Mouse (Mus musculus): ENCODE measurements around the gene Hp1bp3. TPM values are rescaled to one million over a fixed set of nuclear protein-coding genes. Genes with fewer than 3 reads are reported as not detected.
A peak's percentile ranks its signal among the peaks of the same experiment; 100 is the strongest.

Gene Hp1bp3
- total RNA-seq, 2 experiments from 2014 or later, result 167 to 170 TPM

GRCm38 (mm10) chr4:138220761-138221160, 4.7 kb downstream of the Hp1bp3 start:
- DNase-seq (ENCODE audit: extremely low spot score in 1 of 2, low spot score in 1 of 2), result no peak

GRCm38 (mm10) chr4:138221406-138221805, 5.3 kb downstream of the Hp1bp3 start:
- no peak for DNase-seq (ENCODE audit: extremely low spot score in 1 of 2, low spot score in 1 of 2)

DNA sequence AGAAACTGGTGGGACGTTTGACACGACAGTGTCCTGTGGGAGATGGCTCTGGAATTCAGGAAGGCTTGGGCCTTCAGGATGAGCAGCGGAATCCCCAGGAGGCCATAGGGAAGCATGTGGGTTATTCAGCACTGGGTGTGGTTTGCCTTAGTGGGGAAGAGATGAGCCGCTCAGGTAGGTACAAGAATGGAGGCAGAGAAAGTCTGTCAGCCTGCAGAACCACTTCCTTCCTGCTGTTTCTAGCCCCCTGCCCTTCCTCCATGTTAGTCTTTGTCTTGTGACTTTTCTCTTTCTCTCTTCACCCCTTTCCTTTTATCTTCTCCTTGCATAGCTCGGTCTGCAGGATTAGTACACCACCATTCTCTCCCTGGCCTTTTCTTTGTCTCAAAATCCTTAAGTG, 6.3 kb downstream of the Hp1bp3 start:
- no peak for DNase-seq (ENCODE audit: extremely low spot score in 1 of 2, low spot score in 1 of 2)

- DNase-seq (ENCODE audit: extremely low spot score in 1 of 2, low spot score in 1 of 2), result no peak
Observed at GRCm38 (mm10) chr4:138223623-138224022, 7.5 kb downstream of the Hp1bp3 start.

GRCm38 (mm10) chr4:138246756-138247665, 30.9 kb downstream of the Hp1bp3 start:
- DNase-seq (ENCODE audit: extremely low spot score in 1 of 2, low spot score in 1 of 2), result peak; percentile 42 to 44

DNA sequence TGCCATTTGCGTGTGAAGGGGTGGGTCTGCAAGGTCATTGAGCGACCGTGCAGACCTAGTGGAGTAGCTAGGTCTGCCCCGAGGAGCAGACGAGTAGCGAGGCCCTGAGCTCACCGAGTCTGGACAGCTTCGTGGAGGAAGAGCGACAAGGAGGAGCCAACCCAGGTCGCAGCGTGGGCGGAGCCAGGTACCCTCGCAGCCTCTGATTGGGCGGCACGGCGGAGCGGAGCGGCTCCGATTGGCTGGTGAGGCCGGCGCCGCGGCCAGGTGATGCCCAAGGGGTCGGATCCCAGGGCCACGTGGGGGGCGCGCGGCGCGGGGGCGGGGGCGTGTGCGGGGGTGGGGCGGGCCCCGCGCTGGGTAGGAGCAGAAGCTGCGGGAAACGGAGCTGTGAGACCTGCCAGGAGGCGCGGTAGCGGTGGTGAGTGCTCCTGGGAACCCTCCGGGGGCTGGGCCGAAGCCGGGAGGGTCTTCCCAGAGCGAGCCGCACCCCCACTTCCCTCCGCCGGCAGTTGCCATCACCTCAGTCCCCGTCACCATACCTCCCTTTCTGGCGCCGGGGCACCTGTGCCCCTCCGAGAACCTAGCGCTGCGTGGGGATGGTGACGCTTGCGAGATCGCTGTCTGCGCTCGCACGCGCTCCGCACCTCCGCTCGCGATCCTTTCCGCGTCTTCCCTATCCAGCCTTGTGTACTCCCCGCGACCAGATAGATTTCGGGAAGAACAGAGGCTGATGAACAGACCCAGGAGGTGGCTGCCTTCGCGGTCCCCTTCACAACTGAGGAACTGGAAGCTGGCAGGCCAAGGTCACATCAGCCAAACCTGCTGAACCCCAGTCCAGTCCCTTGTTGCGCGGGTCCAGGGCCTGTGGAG, 34.2 kb downstream of the Hp1bp3 start, which contains the start of the genes Sh2d5 and Kif17:
Gene Sh2d5, plus strand, starts transcription at position 316 of the 873 bp plus-strand sequence.
Gene Kif17, plus strand, starts transcription at position 348 of the 873 bp plus-strand sequence.
- DNase-seq (ENCODE audit: extremely low spot score in 1 of 2, low spot score in 1 of 2), result peak; percentile 78 to 80

- peak in 1 of 2 experiments; percentile 23 for DNase-seq (ENCODE audit: extremely low spot score in 1 of 2, low spot score in 1 of 2)
Observed at GRCm38 (mm10) chr4:138251819-138252218, 35.7 kb downstream of the Hp1bp3 start.

DNA sequence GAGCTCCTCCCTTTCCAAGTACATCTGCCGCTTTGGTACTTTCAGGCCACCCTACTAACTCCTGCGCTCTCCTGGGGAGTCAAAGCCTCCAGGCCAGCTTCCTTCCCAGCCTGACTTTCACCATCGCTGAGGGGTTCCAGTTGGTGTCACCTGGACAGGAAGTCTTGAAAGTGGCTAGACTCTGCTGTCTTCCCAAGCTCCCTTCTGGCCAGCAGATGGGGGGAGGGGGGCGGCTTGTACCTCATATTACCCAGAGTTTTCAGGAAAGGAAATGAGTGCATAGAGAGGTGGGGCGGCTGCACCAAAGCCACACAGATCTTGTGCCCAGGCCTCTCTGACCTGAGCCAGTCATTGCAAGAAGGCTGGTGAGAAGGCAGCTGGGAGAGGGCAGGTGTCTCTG, 36.1 kb downstream of the Hp1bp3 start:
- DNase-seq (ENCODE audit: extremely low spot score in 1 of 2, low spot score in 1 of 2), result no peak

DNA sequence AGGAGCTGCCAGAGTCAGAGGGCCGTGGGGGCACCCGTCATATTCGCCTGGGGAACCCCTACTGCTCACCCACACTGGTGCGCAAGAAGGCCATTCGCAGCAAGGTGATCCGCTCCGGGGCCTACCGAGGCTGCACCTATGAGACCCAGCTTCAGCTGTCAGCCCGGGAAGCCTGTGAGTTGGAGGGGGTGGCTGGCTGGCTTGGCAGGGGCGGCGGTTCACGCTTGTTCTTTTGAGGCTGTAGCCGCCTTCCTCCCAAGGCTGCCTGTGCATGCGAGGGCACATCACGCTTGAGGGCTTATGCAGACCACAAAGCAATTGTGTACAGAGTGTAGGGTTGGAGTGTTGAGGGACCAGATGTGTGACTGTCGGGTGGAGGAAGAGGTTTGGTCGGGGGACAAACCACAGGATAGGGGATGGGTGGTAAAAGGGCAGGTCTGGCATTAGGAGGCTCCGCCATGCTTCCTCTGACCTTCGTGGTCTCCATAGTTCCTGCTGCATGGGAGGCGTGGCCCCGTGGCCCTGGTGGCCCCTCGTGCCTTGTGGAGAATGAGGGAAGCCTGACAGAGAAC, 41.1 kb downstream of the Hp1bp3 start:
- DNase-seq (ENCODE audit: extremely low spot score in 1 of 2, low spot score in 1 of 2), result no peak

GRCm38 (mm10) chr4:138258663-138259062, 42.6 kb downstream of the Hp1bp3 start:
- no peak for DNase-seq (ENCODE audit: extremely low spot score in 1 of 2, low spot score in 1 of 2)

- DNase-seq (ENCODE audit: extremely low spot score in 1 of 2, low spot score in 1 of 2), result no peak
Observed at GRCm38 (mm10) chr4:138259482-138259881, 43.4 kb downstream of the Hp1bp3 start.

GRCm38 (mm10) chr4:138261843-138262681, 46.0 kb downstream of the Hp1bp3 start:
- DNase-seq (ENCODE audit: extremely low spot score in 1 of 2, low spot score in 1 of 2), result peak; percentile 85 to 97

DNA sequence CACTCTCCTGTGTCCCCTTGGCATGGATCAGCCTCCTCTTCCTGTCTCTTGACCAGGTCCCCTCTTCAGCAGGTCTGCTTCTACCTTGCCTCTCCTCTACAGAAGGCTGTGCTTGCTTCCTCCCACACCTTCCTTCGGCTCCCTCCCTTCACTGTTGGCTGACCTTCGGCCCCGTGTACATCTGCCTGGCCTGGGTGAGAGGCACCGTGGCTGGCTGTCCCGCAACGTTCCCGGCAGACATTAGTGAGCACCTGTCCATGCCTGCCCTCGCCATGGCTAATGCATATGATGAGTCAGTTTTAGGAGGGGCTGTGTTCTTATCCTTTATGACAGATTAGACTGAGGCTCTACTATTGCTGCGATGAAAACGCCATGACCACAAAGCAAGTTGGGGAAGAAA, 51.8 kb downstream of the Hp1bp3 start:
- DNase-seq (ENCODE audit: extremely low spot score in 1 of 2, low spot score in 1 of 2), result no peak

DNA sequence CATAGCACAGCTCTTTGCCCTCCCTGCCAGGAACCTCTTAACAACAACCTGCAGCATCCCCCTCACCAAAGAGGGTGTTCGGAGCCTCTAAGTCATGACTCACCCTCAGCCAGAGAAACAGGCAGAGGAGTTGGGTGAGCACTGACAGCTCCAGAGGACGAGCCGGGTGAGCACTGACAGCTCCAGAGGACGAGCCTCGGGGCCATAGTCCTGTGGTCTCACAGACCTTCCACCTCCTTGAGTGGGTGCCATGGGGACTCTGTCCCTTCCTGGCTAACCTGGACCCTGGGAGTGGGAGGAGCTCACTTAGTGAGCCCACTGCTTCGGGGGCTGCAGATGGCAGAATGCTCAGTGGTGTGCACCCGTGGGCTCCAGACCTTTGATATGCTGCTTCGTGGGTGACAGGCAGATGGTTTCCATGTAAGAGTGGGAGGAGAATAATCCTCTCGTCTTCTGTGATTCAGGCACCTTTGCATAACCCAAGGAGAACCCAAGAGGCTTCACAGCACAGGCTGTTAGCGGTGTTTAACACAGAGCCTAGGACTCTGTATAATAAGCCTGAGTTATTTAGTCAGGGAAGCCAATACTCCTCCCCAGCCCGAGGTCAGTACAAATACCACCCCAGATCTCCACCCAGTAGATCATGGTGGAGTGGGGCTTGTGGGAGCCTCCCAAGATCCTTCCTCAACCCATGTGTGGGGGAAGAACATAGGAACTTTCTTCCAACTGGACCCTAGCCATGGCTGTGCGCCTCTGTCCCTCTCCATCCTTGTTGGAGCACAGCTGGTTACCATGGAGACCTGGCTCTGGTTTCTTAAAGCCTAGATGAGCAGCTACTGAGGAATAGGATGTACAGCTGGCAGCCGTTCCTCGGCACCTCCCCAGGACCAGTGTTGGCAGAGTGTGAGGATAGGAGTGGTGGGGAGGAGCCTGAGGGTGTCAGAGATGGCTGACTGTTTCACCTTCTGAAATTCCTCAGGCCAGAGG, 56.2 kb downstream of the Hp1bp3 start:
- no peak for DNase-seq (ENCODE audit: extremely low spot score in 1 of 2, low spot score in 1 of 2)

DNA sequence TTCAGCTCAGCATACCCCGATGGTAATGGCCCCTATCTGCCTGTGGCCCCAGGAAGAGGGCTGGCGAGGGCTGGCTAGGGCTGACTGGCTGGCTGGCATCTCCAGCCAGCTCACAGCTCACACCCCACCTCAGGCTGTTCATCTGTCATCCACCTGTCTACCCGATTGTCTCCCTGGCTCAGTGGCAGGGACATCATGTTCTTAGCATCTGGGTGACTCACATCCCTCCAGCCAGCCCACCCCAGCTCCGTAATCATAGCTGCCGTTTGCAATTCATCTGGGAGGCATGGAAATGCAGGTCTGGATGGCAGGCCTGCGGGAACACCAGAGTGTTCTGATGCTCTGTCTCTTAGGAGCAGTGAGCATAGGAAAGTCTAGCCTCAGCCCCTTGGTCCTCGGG, 62.2 kb downstream of the Hp1bp3 start:
- DNase-seq (ENCODE audit: extremely low spot score in 1 of 2, low spot score in 1 of 2), result no peak

DNA sequence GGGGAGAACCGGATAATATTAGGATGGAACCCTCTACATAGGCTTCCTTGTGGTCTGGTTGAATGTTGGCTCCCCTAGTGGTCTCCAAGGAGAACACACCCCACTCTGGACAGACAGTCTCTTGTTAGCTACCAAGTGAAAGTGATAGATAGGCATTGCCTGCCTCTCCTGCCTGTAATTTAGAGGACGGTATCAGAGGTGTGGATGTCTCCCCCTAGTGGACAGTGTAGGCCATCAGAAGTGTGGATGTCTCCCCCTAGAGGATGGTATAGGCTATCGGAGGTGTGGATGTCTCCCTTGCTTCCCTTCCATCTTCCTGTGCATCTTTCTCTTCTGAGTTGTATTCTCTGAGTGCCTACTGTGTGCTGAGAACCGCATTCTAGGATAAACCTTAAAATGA, 66.7 kb downstream of the Hp1bp3 start:
- DNase-seq (ENCODE audit: extremely low spot score in 1 of 2, low spot score in 1 of 2), result peak; percentile 25 to 51

DNA sequence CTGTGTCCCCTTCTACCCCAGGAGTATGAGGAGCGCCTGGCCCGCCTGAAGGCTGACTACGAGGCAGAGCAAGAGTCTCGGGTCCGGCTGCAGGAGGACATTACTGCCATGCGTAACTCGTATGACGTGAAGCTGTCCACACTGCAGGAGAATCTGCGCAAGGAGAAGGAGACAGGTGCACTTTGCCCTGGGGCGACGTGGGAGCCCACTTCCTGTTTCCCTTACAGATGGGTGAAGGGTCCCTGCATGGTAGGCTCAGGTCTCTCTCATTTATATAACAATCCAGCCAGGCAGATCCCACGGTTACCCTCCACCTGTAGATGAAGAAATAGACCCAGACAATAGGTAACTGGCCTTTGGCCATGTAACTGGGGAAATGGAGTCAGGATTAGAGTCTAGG, 70.3 kb downstream of the Hp1bp3 start:
- no peak for DNase-seq (ENCODE audit: extremely low spot score in 1 of 2, low spot score in 1 of 2)

DNA sequence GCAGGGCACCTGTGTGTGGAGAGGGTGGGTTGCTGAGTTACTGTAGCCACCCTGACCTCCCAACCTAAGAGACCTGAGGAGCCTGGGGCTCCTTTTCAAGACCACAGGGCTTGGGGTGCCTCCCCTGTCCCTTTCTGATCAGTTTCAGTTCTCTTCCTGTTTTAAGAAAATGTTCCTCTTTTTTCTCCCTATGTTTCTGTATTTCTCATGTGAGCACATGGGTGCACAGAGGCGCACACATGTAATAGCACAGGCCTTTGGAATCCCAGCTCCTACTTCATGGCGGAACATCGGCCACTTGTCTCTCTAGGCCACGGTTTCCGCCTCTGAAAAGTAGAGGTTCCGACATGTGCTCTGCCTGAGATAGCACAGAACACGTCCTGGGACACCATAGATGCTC, 72.6 kb downstream of the Hp1bp3 start:
- DNase-seq (ENCODE audit: extremely low spot score in 1 of 2, low spot score in 1 of 2), result no peak

DNA sequence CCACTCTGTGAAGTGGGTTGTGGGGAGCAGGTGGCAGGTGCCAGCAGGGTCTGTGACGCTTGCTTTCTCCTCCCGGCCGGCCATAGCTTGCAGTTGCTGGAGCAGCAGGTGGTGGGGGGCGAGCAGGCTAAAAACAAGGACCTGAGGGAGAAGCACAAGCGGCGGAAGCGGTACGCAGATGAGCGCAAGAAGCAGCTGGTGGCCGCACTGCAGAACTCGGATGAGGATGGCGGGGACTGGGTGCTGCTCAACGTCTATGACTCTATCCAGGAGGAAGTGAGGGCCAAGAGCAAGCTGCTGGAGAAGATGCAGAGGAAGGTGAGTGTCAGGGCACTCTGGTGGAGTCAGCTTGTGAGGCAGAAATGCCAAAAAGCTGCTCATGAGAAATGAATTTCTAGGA, 75.9 kb downstream of the Hp1bp3 start:
- no peak for DNase-seq (ENCODE audit: extremely low spot score in 1 of 2, low spot score in 1 of 2)
